Mouse (Mus musculus) embryonic facial prominence, embryonic 13.5 days (tissue): ENCODE results near the gene Aldh1a1. TPM values are rescaled to one million over a fixed set of nuclear protein-coding genes. Genes with fewer than 3 reads are reported as not detected.
"Not testable (repeated sequence)": the region's sequence is repeated elsewhere in the genome, so short reads cannot be mapped to it uniquely, and the experiment has no call there.

Experiments
- ATAC-seq: fragments of 200-750 bp; cut with Nextera tagmentation; 2 replicates; pipeline ENCODE4 v1.8.0; 2017; ENCODE audit warnings: low read depth; ENCODE audit not compliant: insufficient number of reproducible peaks, insufficient read depth, low FRiP score, low TSS enrichment
- H3K27ac ChIP-seq: fragments of 300-500 bp; sonication (generic); 2 replicates; pipeline ENCODE4 v1.5.1; 2015; ENCODE audit warnings: moderate library complexity, mild to moderate bottlenecking, inconsistent platforms
- H3K27me3 ChIP-seq: fragments of 300-500 bp; sonication (generic); 2 replicates; pipeline ENCODE4 v1.6.1; 2015; ENCODE audit warnings: mild to moderate bottlenecking, inconsistent platforms
- H3K36me3 ChIP-seq: fragments of 300-500 bp; sonication (generic); 2 replicates; pipeline ENCODE4 v1.6.1; 2015; ENCODE audit warnings: mild to moderate bottlenecking, inconsistent platforms
- H3K4me1 ChIP-seq: fragments of 300-500 bp; sonication (generic); 2 replicates; pipeline ENCODE4 v1.6.1; 2015; ENCODE audit warnings: inconsistent platforms
- H3K4me2 ChIP-seq: fragments of 300-500 bp; sonication (generic); 2 replicates; pipeline ENCODE4 v1.6.1; 2015; ENCODE audit warnings: moderate library complexity, mild to moderate bottlenecking, inconsistent platforms
- H3K4me3 ChIP-seq: fragments of 300-500 bp; sonication (generic); 2 replicates; pipeline ENCODE4 v1.5.1; 2015; ENCODE audit warnings: mild to moderate bottlenecking, inconsistent platforms
- H3K9ac ChIP-seq: fragments of 300-500 bp; sonication (generic); 2 replicates; pipeline ENCODE4 v1.6.1; 2015; ENCODE audit warnings: mild to moderate bottlenecking, inconsistent platforms
- H3K9me3 ChIP-seq: fragments of 300-500 bp; sonication (generic); 2 replicates; pipeline ENCODE4 v1.6.1; 2016; ENCODE audit warnings: inconsistent platforms
- WGBS: fragments of 180-500 bp; shearing (Covaris S2); methylation state at CpG from one replicate; pipeline ENCODE4 v1.1.7; 2015; ENCODE audit warnings: mixed read lengths; 5-methylcytosine and 5-hydroxymethylcytosine counted together
- polyA plus RNA-seq: library from polyadenylated mRNA; unstranded; fragments of >200 nt; fragmentation: Nextera tagmentation; extraction: Ambion mirVana; gene quantifications from 2 replicates; pipeline ENCODE4 v1.2.1, GENCODE M21; 2015

Aldh1a1 gene
- polyA plus RNA-seq, 1 experiment from 2014 or later, result 1.1 TPM

DNA sequence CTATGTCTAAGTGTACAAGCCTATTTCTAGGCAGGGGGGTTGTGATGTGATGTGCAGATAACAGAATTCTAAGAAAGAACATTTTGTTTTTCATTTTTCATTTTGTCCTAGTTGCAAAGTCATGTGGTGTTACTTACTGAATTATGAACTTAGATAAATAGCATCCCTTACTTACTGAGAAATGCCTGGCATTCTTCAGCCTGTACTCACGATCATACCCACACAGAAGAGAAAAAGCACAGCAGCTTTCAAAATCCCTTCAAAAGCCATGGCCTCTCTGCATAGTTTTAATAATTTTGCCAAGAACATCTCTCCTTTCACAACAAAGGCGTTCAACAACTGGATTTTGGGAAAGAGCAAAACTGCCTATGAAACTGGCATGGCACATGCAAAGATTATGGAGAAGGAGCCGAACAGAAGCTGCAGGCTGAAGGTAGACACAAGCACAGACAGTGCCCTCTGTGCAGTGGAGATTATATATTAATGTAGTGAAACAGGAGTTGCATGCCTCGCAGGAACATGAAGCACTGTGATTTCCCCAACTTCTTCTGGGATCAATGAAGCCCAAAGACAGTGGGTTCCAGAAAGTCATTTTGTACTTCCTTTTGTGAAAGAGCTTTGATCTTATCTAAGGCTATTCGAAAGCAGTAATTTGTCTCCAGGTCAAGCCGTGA, 21.3 kb downstream of the Aldh1a1 start:
- WGBS, result 40% methylated on average over 6 of the region's 6 CpGs
- H3K27me3 ChIP-seq, result no peaks in the 10 kb centered on the region
- ATAC-seq, result no peak

DNA sequence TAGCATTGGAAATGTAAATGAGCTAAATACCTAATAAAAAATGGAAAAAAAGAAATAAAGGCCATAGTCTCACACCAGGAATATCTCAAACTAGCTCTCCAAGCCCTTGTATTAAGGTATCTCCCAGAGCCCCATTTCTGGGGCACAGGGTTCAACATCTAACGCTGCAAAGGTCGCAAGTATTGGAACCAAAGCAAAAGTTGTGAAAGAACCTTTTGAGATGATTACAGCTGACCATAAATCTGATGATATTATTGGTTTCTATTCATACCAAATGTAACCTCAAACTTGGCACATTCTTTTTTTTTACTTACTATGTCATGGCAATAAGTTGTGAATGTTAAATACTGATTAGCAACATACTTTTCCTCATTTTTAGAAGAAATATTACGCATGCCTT, 24.0 kb downstream of the Aldh1a1 start:
- Histone ChIP-seq H3K4me2 (no peak overlapping the region), H3K9me3 (no peaks in the 10 kb centered on the region), H3K27me3 (no peaks in the 10 kb centered on the region), H3K27ac (no peak overlapping the region), H3K36me3 (no peaks in the 10 kb centered on the region), H3K4me3 (no peak overlapping the region), H3K9ac (no peak overlapping the region), H3K4me1 (peaks cover 11% of the 10 kb centered on the region; the same call in 1 of the 2 replicates)
- WGBS, result 93% methylated on average over 3 of the region's 3 CpGs
- no peak for ATAC-seq

More for the DNA sequence above, 21.3 kb downstream of the Aldh1a1 start:
- H3K9me3 ChIP-seq, result no peaks in the 10 kb centered on the region
- H3K4me1 ChIP-seq, result peaks cover 11% of the 10 kb centered on the region; the same call in 1 of the 2 replicates
- no peaks in the 10 kb centered on the region for H3K36me3 ChIP-seq
- H3K27ac ChIP-seq, result no peak overlapping the region
- no peak overlapping the region for H3K4me2 ChIP-seq
- no peak overlapping the region for H3K9ac ChIP-seq
- H3K4me3 ChIP-seq, result no peak overlapping the region

DNA sequence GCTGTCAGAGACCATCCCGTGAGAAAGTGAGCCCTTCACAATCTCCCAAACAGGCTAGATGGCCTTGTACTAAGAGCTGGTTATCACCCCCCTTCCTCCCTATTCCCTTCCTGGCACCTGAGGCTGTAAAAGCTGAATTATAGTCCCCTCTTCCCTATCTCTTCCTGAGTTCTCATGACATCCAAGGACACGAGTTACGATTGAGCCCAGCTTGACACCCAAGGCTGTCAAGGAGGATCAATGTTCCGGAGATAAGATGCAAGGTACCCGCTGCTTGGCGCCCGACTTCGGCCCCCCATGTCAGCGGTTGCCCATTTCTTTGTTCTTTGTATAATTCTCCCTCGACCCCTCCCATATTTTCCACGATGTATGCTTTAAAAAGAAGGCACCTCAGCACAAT, 36.6 kb downstream of the Aldh1a1 start:
- not testable (repeated sequence) for H3K4me2 ChIP-seq, H3K27me3 ChIP-seq, H3K9ac ChIP-seq, H3K4me1 ChIP-seq, H3K36me3 ChIP-seq, H3K4me3 ChIP-seq, H3K27ac ChIP-seq, H3K9me3 ChIP-seq, ATAC-seq
- 91% methylated on average over 11 of the region's 11 CpGs for WGBS

DNA sequence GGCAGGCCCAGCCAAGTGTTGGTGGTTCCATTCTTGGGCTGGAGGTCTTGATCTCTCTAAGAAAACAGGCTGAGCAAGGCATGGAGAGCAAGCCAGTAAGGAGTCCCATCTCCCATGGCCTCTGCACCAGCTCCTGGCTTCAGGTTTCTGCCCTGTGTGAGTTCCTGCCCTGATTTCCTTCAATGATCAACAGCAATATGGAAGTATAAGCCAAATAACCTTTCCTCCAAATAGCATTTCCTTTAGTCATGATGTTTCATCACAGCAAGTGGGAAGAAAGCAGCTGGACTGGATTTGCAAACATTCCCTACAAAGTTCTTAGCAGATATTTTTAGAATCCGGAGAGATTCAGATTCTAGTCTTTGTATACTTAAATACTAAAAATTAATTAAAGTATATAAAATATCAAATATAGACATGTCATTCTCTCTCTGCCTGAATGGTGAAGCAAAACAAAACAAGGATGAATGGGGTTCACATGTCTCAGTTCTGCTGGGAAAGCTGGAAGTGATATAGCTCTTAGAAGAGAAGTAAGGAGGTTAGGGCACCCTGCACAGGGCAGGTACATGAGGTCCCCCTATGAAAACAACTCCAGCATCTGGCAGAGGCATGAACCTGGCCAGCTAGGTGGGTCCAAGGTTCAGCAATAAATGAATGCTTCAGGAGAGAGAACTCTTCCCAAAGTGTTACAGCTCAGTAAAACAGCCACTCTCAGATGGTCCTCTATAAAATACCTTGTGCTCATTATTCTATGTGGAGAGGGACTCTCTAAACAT, 37.6 kb downstream of the Aldh1a1 start:
- no peak for ATAC-seq
- H3K9me3 ChIP-seq, result no peaks in the 10 kb centered on the region
- no peaks in the 10 kb centered on the region for H3K27me3 ChIP-seq
- WGBS, result 72% methylated on average over 1 of the region's 1 CpGs
- no peaks in the 10 kb centered on the region for H3K36me3 ChIP-seq
- H3K4me3 ChIP-seq, result no peak overlapping the region
- H3K4me1 ChIP-seq, result no peaks in the 10 kb centered on the region
- H3K9ac ChIP-seq, result no peak overlapping the region
- H3K27ac ChIP-seq, result no peak overlapping the region
- no peak overlapping the region for H3K4me2 ChIP-seq

DNA sequence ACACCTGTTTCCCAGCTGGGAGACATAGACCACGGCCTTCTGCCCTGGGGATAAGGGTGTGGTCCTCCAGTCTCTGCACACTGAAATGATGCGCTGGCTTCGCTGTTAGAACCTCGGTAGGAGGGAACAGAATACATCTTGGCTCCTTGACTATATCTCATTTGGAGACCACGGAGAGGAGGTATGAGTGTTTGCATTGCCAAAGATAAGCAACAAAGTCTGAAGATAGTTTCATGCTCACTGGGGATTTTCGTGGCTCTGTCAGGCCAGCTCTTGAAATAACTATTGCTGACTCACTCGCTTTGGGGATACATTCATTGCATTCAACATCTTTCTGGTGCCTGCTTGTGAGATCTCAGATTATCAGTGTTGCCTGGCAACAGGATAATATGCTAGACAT, 44.0 kb downstream of the Aldh1a1 start:
- H3K27ac ChIP-seq, result no peak overlapping the region
- no peak overlapping the region for H3K9ac ChIP-seq
- no peaks in the 10 kb centered on the region for H3K9me3 ChIP-seq
- no peaks in the 10 kb centered on the region for H3K27me3 ChIP-seq
- H3K36me3 ChIP-seq, result no peaks in the 10 kb centered on the region
- no peak overlapping the region for H3K4me2 ChIP-seq
- H3K4me3 ChIP-seq, result no peak overlapping the region
- ATAC-seq, result no peak
- H3K4me1 ChIP-seq, result no peaks in the 10 kb centered on the region; the same call in 1 of the 2 replicates
- 73% methylated on average over 7 of the region's 7 CpGs for WGBS

DNA sequence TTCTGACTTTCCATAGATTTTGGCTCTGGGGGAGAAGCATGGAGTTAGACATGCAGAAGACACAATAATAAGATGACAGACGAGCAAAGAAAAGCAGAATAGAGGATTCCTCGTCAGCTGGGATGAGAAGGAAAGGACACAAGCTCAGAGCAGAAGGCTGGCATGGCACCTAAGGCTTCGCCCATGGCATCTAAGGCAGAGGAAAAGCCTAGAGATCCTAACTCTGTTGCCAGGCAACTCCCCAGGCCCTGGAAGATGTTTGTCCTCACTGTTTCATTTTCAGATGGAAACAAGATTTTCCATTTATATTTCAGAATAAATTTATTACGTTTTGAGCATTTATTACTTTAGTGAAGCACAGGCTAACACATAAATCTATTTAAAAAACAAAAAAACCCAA, 48.5 kb downstream of the Aldh1a1 start:
- no peak overlapping the region for H3K27ac ChIP-seq
- no peak for ATAC-seq

DNA sequence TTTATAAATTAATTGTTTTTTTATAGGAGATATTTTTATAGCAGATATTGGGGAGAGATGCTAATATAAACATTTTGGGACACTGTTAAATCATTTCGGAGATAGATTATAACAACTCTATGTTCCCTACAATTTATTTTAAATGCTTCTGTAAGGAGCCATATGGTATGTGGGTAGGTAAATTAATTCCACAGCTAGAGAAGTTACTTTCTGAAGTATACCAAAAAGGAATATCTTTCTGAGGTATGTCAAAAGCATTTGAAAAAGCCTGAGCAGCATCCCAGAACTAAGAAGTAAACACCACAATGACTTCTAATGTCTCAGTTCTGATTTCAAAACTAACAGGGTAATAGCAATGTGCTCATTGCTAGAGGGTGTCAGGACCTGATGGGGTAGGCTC, 49.4 kb downstream of the Aldh1a1 start:
- no peaks in the 10 kb centered on the region for H3K4me1 ChIP-seq
- no peaks in the 10 kb centered on the region for H3K36me3 ChIP-seq
- H3K27me3 ChIP-seq, result no peaks in the 10 kb centered on the region
- no peak overlapping the region for H3K4me2 ChIP-seq
- no peaks in the 10 kb centered on the region for H3K9me3 ChIP-seq
- H3K4me3 ChIP-seq, result no peak overlapping the region
- no peak overlapping the region for H3K27ac ChIP-seq
- WGBS, result 86% methylated on average over 1 of the region's 1 CpGs
- no peak overlapping the region for H3K9ac ChIP-seq
- no peak for ATAC-seq

More for the DNA sequence above, 48.5 kb downstream of the Aldh1a1 start:
- Histone ChIP-seq H3K27me3 (no peaks in the 10 kb centered on the region), H3K36me3 (no peaks in the 10 kb centered on the region), H3K4me1 (no peaks in the 10 kb centered on the region; the same call in 1 of the 2 replicates), H3K9ac (no peak overlapping the region), H3K4me3 (no peak overlapping the region), H3K4me2 (no peak overlapping the region), H3K9me3 (no peaks in the 10 kb centered on the region)
- WGBS, result 72% methylated on average over 4 of the region's 4 CpGs

DNA sequence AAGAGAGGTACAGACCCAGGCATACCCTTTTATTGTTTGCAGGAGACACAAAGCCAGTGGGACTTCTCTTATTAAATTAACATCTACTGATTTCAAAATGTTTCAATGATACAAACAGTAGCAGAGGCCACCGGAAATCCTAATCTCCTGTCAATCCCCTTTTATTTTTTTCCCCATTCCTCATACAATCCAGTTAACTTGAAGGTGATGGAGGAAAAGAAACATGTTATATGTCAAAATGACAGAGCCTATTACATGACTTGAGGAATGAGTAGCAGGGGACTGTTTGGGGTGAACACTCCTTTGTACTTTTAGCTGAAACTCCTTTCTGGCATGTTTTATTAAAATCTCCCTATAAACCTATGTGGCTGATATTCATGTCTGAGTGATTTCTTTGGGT, 51.3 kb downstream of the Aldh1a1 start:
- ATAC-seq, result no peak
- H3K4me3 ChIP-seq, result no peak overlapping the region
- 35% methylated on average over 1 of the region's 1 CpGs for WGBS
- no peak overlapping the region for H3K4me2 ChIP-seq
- no peaks in the 10 kb centered on the region for H3K27me3 ChIP-seq
- no peaks in the 10 kb centered on the region for H3K4me1 ChIP-seq
- H3K27ac ChIP-seq, result no peak overlapping the region
- no peaks in the 10 kb centered on the region for H3K36me3 ChIP-seq
- H3K9me3 ChIP-seq, result no peaks in the 10 kb centered on the region
- H3K9ac ChIP-seq, result no peak overlapping the region

DNA sequence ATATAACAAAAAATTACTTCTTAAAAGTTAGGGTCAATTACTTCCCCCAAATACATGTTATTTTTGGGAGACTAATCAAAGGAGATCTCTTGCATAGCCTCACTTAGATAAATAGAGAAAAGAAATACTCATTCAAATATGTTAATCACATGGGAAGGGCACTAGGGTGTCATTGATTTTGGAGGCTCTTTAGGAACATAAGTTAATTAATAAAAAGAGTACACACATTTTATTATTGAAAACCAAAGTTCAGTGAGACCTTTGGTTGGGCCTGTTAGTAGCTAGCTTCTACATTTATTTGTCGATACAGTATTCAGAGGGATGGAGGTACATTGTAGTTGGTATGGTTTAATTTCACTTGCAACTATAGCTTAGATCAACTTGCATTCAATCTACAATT, 52.4 kb downstream of the Aldh1a1 start:
- WGBS, result 90% methylated on average over 1 of the region's 1 CpGs
- no peak overlapping the region for H3K4me3 ChIP-seq
- ATAC-seq, result no peak
- no peaks in the 10 kb centered on the region for H3K36me3 ChIP-seq
- no peak overlapping the region for H3K9ac ChIP-seq
- H3K4me1 ChIP-seq, result no peaks in the 10 kb centered on the region
- H3K27me3 ChIP-seq, result no peaks in the 10 kb centered on the region
- H3K9me3 ChIP-seq, result no peaks in the 10 kb centered on the region
- no peak overlapping the region for H3K4me2 ChIP-seq
- H3K27ac ChIP-seq, result no peak overlapping the region

DNA sequence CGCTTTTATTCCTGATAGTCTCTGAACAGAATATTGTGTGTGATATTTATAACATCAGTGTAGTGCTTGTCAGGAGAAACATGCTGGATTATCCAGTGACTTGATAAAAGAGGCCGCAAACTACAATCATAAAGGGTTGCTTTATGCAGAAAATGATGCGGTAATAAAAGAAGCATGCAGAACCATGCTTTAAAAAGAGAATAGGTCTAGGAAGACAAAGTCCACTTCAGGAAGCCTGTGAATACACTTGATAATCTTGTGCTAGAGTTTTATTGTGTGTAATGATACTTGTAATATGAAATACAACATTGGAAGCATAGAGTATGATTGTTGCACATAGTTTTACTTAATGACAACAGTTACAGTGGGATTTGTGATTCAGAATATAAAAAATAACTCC, 54.5 kb downstream of the Aldh1a1 start:
- Histone ChIP-seq H3K9ac (no peak overlapping the region), H3K4me1 (no peaks in the 10 kb centered on the region), H3K9me3 (no peaks in the 10 kb centered on the region), H3K4me3 (no peak overlapping the region), H3K27ac (no peak overlapping the region), H3K27me3 (no peaks in the 10 kb centered on the region), H3K36me3 (no peaks in the 10 kb centered on the region), H3K4me2 (no peak overlapping the region)
- 93% methylated on average over 3 of the region's 3 CpGs for WGBS
- no peak for ATAC-seq

DNA sequence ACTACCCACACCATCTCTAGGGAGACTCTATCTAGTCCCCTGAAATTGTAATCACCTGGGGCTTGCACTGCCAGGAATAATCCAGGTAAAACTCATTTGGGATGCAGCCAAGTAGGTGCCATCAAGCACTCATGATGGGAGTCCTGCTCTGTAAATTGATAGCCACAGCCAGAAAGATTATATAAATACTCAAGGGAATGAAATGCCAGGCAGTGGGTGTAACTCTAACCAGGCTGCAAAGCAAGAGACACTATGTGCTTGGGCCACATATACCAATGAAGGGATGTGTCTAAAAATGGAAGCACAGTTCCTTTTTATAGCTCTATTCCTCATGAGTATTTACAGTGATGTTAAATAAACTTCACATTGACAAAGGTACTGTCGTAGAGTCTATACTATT, 56.9 kb downstream of the Aldh1a1 start:
- Histone ChIP-seq H3K9me3 (no peaks in the 10 kb centered on the region), H3K4me3 (no peak overlapping the region), H3K27ac (no peak overlapping the region), H3K4me1 (no peaks in the 10 kb centered on the region), H3K27me3 (no peaks in the 10 kb centered on the region), H3K36me3 (no peaks in the 10 kb centered on the region), H3K9ac (no peak overlapping the region), H3K4me2 (no peak overlapping the region)
- ATAC-seq, result no peak
- WGBS, result 87% methylated on average over 1 of the region's 1 CpGs

DNA sequence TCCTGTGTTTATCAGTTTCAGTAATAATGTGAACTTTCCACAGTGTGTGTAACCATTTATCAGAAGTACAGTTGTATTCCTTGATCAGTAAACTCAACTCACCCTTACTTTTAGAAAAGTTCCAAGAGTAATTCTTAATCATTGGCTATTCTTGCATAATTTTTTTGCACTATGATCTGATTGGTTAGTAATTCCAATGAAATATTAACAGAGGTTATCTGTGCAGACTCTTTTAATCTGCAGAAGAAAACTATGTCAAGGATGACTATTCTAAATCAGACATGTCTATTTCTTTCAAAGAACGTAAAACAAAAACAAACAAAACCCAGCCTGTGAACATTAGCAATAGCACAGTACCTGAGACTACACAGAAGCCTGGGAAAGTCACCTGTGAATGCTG, 62.9 kb downstream of the Aldh1a1 start:
- Histone ChIP-seq H3K4me3 (no peak overlapping the region), H3K9ac (no peak overlapping the region), H3K4me2 (no peak overlapping the region), H3K9me3 (no peaks in the 10 kb centered on the region), H3K36me3 (no peaks in the 10 kb centered on the region), H3K27me3 (no peaks in the 10 kb centered on the region), H3K4me1 (no peaks in the 10 kb centered on the region), H3K27ac (no peak overlapping the region)
- no peak for ATAC-seq
- WGBS, result 79% methylated on average over 1 of the region's 1 CpGs
